Mouse (Mus musculus) megakaryocyte, adult 5-6 weeks (primary cell): ENCODE measurements around the gene Klrb1f. TPM values are rescaled to one million over a fixed set of nuclear protein-coding genes. Genes with fewer than 3 reads are reported as not detected.
"Not testable (repeated sequence)": the region's sequence is repeated elsewhere in the genome, so short reads cannot be mapped to it uniquely, and the experiment has no call there.

Experiments used
- ATAC-seq: 2 replicates; pipeline ENCODE4 v1.8.0; 2016; ENCODE audit warnings: mild to moderate bottlenecking, inconsistent platforms; ENCODE audit not compliant: poor library complexity, severe bottlenecking
- total RNA-seq, 2 experiments: library from RNA; stranded (forward) in 1 of 2; stranded (reverse) in 1 of 2; fragments of 153-499, 151-499 nt in 1 of 2; fragments of 221-1000, 200-1000 nt in 1 of 2; gene quantifications; 2 replicates each; pipeline versions ENCODE4 v1.2.3 to v1.2.4; 2015 to 2017

The Klrb1f gene
- total RNA-seq, 2 experiments from 2014 or later, result 108 to 132 TPM

DNA sequence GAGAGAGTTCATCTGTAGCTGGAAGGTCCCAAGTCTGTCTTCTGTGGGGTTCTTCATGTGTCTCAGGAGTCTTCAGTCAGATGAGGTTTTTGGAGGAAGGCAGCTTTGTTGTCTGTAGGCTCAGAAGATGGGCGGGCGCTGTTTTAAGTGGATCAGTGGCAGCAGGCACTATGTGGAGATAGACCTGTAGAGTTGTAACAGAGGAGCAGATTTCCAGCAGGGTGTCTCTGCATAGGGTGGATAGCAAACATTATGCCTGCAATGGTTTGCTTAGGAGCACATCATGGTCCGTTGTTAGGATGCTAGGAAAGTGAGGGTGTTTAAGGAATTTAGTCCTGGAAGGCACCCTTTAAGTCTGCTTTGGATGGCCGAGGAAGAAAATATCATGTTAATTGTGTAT, 2.7 kb downstream of the Klrb1f start:
- no peak for ATAC-seq

DNA sequence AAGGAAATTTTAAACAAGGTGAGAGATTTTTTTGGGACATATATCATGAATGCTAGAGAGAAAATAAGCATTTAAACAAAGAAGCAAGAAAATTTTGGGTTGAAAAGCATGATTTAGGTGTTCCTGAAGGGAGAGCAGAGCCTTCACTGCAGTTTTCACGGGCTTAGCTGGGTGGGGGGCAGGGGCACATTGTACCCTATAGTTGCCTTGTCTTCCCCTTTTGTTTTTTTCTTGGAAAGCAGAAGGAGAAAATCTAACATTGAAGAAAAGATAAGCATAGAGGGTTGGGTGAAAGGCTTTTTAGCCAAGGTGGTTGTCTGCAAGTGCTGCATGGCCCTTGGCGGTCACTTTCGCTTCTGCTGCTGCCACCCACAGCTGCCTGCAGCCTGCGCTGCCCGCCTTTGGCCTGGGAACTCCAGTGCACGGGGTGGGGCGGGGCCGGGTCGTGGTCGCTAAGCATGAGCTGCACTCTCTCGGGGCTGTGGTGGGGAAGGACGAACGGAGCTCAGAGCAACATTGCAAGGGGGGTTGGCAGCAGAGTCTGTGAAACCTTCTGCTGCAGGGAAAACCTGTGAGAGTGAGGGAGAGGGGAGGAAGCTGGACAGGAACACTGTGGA, 3.3 kb downstream of the Klrb1f start:
- peak; percentile 87 for ATAC-seq

- ATAC-seq, result peak; percentile 61
Measured at GRCm38 (mm10) chr6:129049596-129050251, 4.0 kb downstream of the Klrb1f start.

GRCm38 (mm10) chr6:129051086-129051485, 5.4 kb downstream of the Klrb1f start:
- no peak for ATAC-seq

DNA sequence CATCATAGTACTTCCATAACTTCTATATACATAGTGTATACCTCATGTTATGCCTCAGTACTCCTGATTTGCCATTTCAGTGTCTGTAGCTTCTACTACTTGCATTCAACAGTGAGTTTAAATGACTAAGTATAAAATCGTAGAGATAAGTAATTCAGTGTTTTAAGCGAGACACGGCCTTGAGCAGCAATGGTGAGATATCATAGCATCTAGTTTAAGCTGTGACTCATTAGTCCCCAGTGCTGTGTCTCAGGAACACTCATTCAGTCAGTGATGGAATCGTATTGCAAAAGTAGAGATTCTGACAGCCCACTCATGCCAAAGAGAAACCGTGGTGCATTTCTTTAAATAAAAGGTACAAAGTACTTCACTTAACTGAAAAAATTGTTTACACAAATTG, 6.0 kb downstream of the Klrb1f start:
- no peak for ATAC-seq

DNA sequence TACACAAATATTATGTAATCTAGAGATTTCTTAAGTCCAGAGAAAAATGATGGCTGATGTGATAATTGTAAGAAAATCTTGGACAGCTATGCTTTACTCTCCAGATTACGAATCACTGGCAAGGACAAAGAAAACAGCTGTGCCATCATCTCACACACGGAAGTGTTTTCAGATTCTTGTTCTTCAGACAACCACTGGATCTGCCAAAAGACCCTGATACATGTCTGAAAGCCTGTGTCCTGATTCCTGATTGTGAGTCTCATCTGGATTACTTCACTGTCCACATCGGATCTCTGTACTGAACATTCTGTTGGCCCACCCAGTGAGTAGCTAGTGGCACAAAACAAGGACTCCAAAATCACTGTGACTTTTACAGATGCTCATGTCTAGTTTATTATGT, 10.5 kb downstream of the Klrb1f start:
- no peak for ATAC-seq

DNA sequence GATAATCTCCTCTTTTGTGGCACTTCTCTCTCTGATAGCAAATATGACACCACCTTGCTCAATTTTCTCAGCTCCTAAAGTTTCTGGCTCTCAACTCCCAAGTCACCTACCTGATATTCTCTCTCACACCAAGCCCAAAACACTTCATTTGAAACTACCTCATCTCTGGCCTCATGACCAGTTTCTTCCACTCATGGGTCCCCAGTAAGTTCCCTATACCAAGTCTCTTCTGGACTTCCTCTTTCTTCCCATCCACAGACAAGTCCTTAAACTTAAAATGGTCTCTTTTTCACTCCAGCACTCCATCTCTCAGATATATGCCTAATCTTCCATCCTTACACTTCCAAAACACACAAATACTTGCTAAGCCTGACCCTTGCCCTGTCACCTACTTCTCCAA, 12.3 kb downstream of the Klrb1f start:
- peak; percentile 99 for ATAC-seq

GRCm38 (mm10) chr6:129065407-129065806, 19.7 kb downstream of the Klrb1f start:
- no peak for ATAC-seq

DNA sequence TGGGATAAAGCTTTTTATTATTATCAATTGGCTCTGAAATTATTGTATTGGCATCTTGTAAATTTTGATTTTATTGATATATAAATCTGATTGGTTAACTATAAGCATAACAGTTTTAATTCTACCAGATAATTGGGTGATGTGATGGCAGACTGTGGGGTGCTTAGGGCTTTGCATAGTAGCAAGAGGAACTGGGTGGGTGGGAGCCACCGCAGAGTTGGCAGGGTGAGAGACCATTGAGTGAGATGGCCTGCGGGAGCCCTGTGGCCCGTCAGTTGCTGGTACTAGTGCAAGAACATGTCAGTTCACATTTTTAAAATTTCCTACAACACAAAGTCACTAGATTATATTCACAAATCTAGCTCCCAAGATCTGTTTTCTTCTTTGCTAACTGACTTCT, 20.2 kb downstream of the Klrb1f start:
- ATAC-seq, result peak; percentile 71

- ATAC-seq, result no peak
Measured at GRCm38 (mm10) chr6:129066530-129066929, 20.8 kb downstream of the Klrb1f start.

- ATAC-seq, result peak; percentile 98
Measured at GRCm38 (mm10) chr6:129066986-129067385, 21.3 kb downstream of the Klrb1f start.

DNA sequence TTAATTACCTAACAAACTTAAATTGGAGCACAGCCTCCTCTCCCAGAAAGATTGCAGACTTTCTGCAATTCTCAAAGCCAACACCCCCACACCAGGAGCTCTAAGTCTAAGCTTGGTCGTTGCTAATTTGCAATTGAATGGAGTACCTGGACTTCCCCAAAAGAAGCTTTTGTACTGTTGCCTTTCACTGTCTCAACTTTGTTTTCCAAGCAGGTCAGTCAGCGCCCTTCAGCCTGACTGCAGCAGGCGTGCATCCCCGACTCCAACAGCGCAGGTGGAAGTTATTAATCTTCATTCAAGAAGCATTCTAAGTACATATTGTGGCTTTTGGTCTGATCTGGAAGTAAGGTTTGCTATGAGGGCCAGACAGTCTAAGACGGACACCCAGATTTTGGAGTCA, 39.4 kb downstream of the Klrb1f start:
- no peak for ATAC-seq

GRCm38 (mm10) chr6:129086031-129086430, 40.3 kb downstream of the Klrb1f start:
- not testable (repeated sequence) for ATAC-seq

GRCm38 (mm10) chr6:129088161-129088560, 42.5 kb downstream of the Klrb1f start:
- ATAC-seq, result no peak

DNA sequence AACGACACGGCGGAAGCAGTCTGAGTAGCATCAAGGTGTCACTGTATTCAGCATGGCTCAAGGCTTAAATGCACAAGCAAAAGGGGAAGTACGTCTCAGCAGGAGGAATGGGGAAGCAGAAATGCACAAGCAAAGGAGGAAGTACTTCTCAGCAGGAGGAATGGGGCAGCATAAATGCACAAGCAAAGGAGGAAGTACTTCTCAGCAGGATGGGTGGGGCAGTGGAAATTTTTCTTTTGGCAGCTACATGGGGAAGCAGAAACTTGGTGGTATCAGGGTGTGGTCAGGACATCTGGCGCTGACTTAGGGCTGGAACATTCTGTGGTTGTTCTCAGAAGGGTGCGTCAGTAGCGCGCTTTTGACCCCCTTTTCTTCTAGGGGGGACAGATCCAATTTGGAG, 42.9 kb downstream of the Klrb1f start:
- ATAC-seq, result not testable (repeated sequence)

- ATAC-seq, result peak; percentile 81
Measured at GRCm38 (mm10) chr6:129095166-129095565, 49.5 kb downstream of the Klrb1f start.

DNA sequence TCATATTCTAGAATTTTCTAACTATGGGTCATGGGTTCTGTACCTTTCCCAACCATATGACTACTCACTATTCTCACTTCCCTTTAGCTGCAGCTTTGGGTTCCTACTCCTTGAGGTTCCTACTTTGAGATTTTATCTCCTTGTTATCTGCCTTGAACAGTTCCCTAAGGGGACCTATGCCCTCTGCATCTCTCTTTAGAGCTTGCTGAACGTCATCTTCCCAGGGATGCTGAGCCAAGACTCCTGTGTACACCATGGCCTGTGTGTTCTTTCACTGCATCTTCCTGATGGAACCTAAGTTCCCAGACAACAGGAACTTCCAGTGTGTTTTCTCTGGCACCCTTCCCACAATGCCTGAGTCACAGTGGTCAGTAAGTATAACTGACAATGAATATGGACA, 52.2 kb downstream of the Klrb1f start:
- ATAC-seq, result peak; percentile 89

GRCm38 (mm10) chr6:129100794-129101193, 55.1 kb downstream of the Klrb1f start, which contains the start of gene Clec2e:
Clec2e (minus strand) TSS chr6:129100913.
- ATAC-seq, result not testable (repeated sequence)

DNA sequence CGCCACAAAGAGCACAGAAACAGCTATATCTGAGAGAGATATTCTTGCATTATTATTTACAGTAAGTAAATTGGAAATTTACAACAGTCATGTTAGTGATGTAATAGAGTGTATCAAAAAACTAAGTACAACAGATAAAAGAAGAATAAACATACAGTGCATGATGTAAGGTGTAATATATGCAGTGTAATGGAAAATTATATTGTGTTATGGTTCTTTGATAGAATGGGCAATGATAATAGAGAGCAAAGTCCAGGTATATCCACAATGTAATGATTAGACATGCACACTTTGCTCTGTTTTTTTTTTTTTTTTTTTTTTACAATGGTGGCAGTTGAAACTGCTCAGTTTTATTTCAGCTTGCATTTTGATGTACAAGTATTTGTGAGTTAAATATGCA, 55.9 kb downstream of the Klrb1f start:
- no peak for ATAC-seq

DNA sequence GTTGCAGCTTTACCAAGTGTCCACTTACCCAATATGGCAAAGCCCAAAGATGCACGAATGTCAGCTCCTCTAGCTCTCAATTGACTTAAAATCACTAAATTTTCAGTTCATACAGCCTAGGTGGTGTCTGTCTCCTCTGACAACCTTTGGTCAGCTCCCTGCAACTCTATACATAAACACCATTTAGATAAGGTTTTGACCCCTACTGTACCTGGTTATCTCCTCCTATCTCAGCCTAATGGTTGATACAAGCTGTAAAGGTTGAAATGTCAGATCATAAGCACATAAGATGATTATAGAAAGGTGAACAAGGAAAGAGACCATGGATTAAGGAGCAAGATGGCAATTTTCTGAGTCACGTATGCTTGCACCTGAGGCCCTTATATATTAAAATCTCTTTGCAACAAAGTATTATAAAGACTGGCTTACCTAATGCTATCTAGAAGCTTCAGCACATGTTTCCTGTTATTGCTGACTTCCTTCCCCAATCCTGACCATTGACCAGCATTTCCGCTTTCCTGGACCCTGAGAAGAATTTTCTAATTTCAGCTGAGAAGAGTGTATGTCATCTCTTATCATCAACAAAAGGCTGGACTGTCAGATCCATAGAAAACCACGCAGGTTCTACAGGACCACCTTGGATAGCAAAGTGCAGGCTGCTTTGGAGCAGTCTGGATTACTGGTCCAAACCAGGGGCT, 57.3 kb downstream of the Klrb1f start:
- peak; percentile 94 for ATAC-seq
